Mouse (Mus musculus) lung, embryonic 16.5 days (tissue): ENCODE results near the gene Thbs4. TPM values are rescaled to one million over a fixed set of nuclear protein-coding genes. Genes with fewer than 3 reads are reported as not detected.

ENCODE experiments used
- ATAC-seq: fragments of 200-750 bp; cut with Nextera tagmentation; 2 replicates; pipeline ENCODE4 v1.8.0; 2017; ENCODE audit warnings: low read depth, mild to moderate bottlenecking, moderate library complexity
- H3K27ac ChIP-seq: fragments of 300-500 bp; sonication (generic); 2 replicates; pipeline ENCODE4 v1.5.1; 2014; ENCODE audit warnings: mild to moderate bottlenecking, control low read depth, low read length
- H3K27me3 ChIP-seq: fragments of 300-500 bp; sonication (generic); 2 replicates; pipeline ENCODE4 v1.6.1; 2014; ENCODE audit warnings: low read depth, low read length, mixed read lengths; ENCODE audit not compliant: control insufficient read depth, insufficient read depth
- H3K36me3 ChIP-seq: fragments of 300-500 bp; sonication (generic); 2 replicates; pipeline ENCODE4 v1.6.1; 2014; ENCODE audit warnings: low read length; ENCODE audit not compliant: control insufficient read depth, insufficient read depth
- H3K4me1 ChIP-seq: fragments of 300-500 bp; sonication (generic); replicated peaks from 2 replicates; pipeline ENCODE4 v1.6.1; 2014; ENCODE audit warnings: low read length, mixed read lengths; ENCODE audit not compliant: control insufficient read depth, insufficient read depth
- H3K4me2 ChIP-seq: fragments of 300-500 bp; sonication (generic); 2 replicates; pipeline ENCODE4 v1.6.1; 2014; ENCODE audit warnings: low read depth, low read length, control low read depth
- H3K4me3 ChIP-seq: fragments of 300-500 bp; sonication (generic); 2 replicates; pipeline ENCODE4 v1.5.1; 2014; ENCODE audit warnings: mild to moderate bottlenecking, low read length, control low read depth
- H3K9ac ChIP-seq: fragments of 300-500 bp; sonication (generic); 2 replicates; pipeline ENCODE4 v1.6.1; 2014; ENCODE audit warnings: low read length, control low read depth
- H3K9me3 ChIP-seq: fragments of 300-500 bp; sonication (generic); 2 replicates; pipeline ENCODE4 v1.6.1; 2016; ENCODE audit warnings: low read length; ENCODE audit not compliant: control insufficient read depth
- WGBS: fragments of 180-500 bp; shearing (Covaris S2); extraction: QIAGEN DNeasy Blood & Tissue Kit; methylation state at CpG from one replicate; pipeline ENCODE4 v1.1.7; 2014; 5-methylcytosine and 5-hydroxymethylcytosine counted together
- polyA plus RNA-seq: library from polyadenylated mRNA; unstranded; fragments of >200 nt; fragmentation: Nextera tagmentation; extraction: Ambion mirVana; gene quantifications from 2 replicates; pipeline ENCODE4 v1.2.1, GENCODE M21; 2015

Gene Thbs4
- polyA plus RNA-seq, 1 experiment from 2014 or later = 4.4 TPM

DNA sequence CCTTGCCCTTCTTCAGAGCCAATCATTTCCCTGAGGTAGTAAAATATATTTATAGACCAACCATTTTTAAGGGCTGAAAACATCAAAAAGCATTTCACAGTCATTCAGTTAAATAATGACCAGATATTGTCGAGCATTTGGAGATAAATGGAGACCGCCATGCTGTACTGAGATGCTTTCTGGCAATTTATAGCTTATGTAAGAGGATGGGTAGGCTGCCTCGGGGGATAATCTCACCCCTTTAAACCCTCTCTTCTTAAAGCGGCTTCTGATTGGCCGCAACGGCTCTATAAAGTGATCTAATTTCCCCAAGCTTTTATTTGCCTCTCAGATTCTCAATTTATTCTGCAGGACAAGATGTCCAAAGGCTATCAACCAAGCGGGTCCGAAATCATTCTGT lies 22.1 kb downstream of the Thbs4 start:
- no peak for ATAC-seq
- no peak overlapping the region for H3K9ac ChIP-seq
- H3K4me1 ChIP-seq = no peaks in the 10 kb centered on the region
- no peaks in the 10 kb centered on the region for H3K27me3 ChIP-seq
- H3K36me3 ChIP-seq = no peaks in the 10 kb centered on the region
- no peak overlapping the region for H3K4me3 ChIP-seq
- no peak overlapping the region for H3K4me2 ChIP-seq
- H3K9me3 ChIP-seq = no peaks in the 10 kb centered on the region
- no peak overlapping the region for H3K27ac ChIP-seq
- 82% methylated on average over 8 of the region's 8 CpGs for WGBS

DNA sequence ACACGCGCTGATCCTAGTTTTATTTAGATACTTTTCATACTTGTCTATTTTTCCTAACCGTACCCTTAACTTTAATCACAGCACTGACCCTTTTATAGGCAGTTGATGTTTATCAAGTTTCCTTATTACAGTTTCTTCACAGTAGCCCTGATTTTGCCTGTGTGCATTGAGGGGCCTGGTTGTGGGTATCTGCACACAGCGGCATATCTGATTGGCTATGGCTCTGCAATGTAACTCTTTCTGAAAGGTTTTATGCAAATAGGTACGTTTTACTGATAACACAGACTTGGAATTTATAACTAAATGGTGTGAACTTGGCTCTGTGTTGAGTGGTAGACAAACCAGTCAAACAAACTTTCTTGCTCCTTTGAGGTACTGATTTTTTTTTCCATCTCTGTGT lies 23.1 kb downstream of the Thbs4 start:
- 78% methylated on average over 5 of the region's 5 CpGs for WGBS
- Histone ChIP-seq H3K9me3 (no peaks in the 10 kb centered on the region), H3K4me3 (no peak overlapping the region), H3K9ac (no peak overlapping the region), H3K27ac (no peak overlapping the region), H3K4me2 (no peak overlapping the region), H3K27me3 (no peaks in the 10 kb centered on the region), H3K36me3 (no peaks in the 10 kb centered on the region), H3K4me1 (no peaks in the 10 kb centered on the region)
- ATAC-seq = no peak

DNA sequence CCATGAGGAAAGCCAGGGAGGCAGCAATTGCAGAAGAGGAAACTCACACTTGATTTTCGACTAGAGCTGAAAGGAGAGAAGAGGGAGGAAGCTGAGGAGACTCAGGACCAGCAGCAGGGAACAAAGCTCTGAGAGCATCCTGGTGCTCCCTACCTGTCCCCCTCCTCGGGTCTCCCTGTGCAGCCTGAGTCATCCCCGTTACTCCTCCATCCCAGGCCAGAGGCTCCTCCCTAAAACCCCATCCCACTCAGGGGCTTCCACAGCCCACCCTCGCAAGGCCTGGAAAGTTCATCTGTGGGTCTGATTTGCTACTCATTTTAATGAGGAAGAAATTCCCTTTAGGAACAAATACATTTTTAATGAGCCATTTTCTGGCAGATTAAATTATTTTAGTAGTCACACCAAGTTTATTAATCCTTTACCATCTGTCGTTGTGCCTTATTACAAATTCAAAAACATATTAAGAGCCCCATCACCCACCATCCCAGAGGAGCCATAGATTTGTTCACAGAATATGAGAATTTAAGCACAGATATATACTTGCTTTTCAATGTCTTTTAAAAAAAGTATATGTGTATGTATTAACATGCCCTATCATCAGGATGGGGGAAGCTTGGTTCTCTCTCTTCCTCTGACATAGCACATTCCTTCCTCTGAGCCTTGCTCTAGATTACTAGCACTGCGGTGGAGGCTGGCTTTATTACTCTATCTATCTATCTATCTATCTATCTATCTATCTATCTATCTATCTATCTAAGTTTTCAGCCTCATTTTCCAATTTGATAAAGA lies 29.0 kb downstream of the Thbs4 start:
- Histone ChIP-seq H3K27me3 (no peaks in the 10 kb centered on the region), H3K4me2 (no peak overlapping the region), H3K9ac (no peak overlapping the region), H3K36me3 (no peaks in the 10 kb centered on the region), H3K9me3 (no peaks in the 10 kb centered on the region), H3K4me1 (no peaks in the 10 kb centered on the region), H3K4me3 (no peak overlapping the region), H3K27ac (no peak overlapping the region)
- ATAC-seq = no peak
- 77% methylated on average over 6 of the region's 6 CpGs for WGBS

DNA sequence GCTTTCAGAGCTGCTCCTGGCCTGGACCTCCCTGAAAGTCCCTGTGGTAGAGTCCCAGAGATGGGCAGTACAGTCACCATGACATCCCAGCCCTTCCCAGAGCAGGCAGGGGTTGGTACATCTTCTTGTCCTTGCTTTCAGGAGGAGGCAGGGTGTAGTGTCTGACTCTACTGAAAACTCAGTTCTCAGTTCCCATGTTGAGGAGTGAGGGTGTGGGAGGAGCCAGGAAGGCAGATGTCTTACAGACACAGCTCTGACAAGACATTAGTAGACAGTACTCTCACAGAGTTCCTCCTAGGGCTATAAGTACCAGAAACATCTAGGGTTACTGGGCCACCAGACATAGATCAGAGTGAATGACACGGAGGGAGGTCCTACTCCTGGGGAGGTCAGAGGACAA lies 32.3 kb downstream of the Thbs4 start:
- no peak overlapping the region for H3K4me2 ChIP-seq
- no peak overlapping the region for H3K9ac ChIP-seq
- H3K9me3 ChIP-seq = no peaks in the 10 kb centered on the region
- no peak overlapping the region for H3K27ac ChIP-seq
- H3K4me1 ChIP-seq = no peaks in the 10 kb centered on the region
- ATAC-seq = no peak
- WGBS = 63% methylated on average over 1 of the region's 1 CpGs
- H3K27me3 ChIP-seq = no peaks in the 10 kb centered on the region
- no peak overlapping the region for H3K4me3 ChIP-seq
- H3K36me3 ChIP-seq = no peaks in the 10 kb centered on the region

DNA sequence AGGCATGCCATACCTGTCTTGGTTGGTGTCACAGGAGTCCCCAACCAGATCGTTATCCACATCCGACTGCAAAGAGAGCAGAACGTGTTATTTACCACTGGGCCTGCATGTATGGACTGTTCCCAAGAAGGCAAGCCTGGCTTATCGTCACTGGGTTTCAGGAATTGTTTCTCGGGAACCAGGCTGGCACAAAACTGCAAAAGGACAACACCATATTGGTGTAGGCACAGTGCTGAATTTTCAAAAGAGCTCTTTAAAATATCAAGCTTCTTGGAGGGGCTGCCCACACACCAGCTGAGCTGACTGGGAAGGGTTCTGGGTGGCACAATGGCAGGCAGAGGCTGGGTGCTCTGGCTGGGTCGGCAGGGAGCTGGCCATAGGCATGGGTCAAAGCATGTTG lies 34.1 kb downstream of the Thbs4 start:
- no peaks in the 10 kb centered on the region for H3K4me1 ChIP-seq
- H3K36me3 ChIP-seq = no peaks in the 10 kb centered on the region
- H3K9ac ChIP-seq = no peak overlapping the region
- no peaks in the 10 kb centered on the region for H3K9me3 ChIP-seq
- no peaks in the 10 kb centered on the region for H3K27me3 ChIP-seq
- 83% methylated on average over 6 of the region's 6 CpGs for WGBS
- no peak for ATAC-seq
- H3K4me3 ChIP-seq = no peak overlapping the region
- no peak overlapping the region for H3K27ac ChIP-seq
- no peak overlapping the region for H3K4me2 ChIP-seq

DNA sequence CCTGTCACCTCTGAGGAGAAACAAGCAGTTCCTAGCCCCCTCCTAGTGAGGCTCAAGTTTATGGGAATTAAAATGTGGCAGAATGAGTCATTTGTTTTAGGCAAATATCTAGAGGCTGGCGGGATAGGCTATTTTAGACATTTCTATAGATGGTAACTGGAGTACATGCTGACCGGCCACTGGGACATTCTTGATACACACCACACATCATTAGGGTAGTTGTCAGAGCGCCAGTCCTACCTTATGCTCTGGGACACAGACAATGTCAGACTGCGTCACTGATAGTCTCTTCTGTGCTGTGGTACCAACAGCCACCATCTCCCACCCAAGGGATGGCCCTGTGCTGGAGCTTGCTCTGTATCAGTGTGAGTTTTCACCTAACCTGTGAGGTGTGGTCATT lies 35.5 kb downstream of the Thbs4 start:
- no peak overlapping the region for H3K4me3 ChIP-seq
- no peak overlapping the region for H3K9ac ChIP-seq
- H3K36me3 ChIP-seq = no peaks in the 10 kb centered on the region
- H3K4me1 ChIP-seq = no peaks in the 10 kb centered on the region
- ATAC-seq = no peak
- H3K4me2 ChIP-seq = no peak overlapping the region
- H3K27ac ChIP-seq = no peak overlapping the region
- H3K9me3 ChIP-seq = no peaks in the 10 kb centered on the region
- WGBS = 77% methylated on average over 4 of the region's 4 CpGs
- H3K27me3 ChIP-seq = no peaks in the 10 kb centered on the region

GRCm38 (mm10) chr13:92757972-92758585 lies 36.5 kb downstream of the Thbs4 start:
- H3K9ac ChIP-seq = no peak overlapping the region
- no peaks in the 10 kb centered on the region for H3K36me3 ChIP-seq
- ATAC-seq = no peak; the same call in 1 of the 2 replicates
- H3K9me3 ChIP-seq = no peaks in the 10 kb centered on the region
- no peak overlapping the region for H3K4me2 ChIP-seq
- WGBS = 52% methylated on average over 12 of the region's 12 CpGs
- H3K27ac ChIP-seq = no peak overlapping the region
- H3K4me1 ChIP-seq = no peaks in the 10 kb centered on the region
- H3K4me3 ChIP-seq = no peak overlapping the region
- H3K27me3 ChIP-seq = no peaks in the 10 kb centered on the region

DNA sequence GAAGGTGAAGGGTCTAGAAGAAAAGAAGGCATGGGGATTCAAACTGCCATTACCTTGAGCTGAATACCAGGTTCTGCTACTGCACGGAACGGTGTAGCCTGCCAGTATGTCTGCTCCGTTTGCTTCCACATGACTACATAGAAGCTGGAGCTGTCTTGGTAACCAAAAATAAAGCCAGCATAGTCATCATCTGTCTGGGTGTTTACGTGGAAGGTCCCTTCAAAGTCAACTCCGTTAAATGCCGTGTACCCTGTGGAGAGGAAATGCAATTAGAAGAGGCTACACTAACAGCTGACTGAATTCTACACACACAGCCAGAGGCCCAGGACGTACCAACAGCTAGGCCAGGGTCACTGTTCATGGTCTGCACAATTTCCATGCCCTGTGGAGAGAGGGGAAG lies 39.6 kb downstream of the Thbs4 start:
- no peaks in the 10 kb centered on the region for H3K27me3 ChIP-seq
- no peaks in the 10 kb centered on the region for H3K36me3 ChIP-seq
- H3K27ac ChIP-seq = no peak overlapping the region
- no peak overlapping the region for H3K9ac ChIP-seq
- H3K4me3 ChIP-seq = no peak overlapping the region
- H3K4me2 ChIP-seq = no peak overlapping the region
- H3K9me3 ChIP-seq = no peaks in the 10 kb centered on the region
- ATAC-seq = no peak
- 72% methylated on average over 7 of the region's 7 CpGs for WGBS
- H3K4me1 ChIP-seq = 0 out of 2 replicates have a peak, but pooled peaks cover 2% of the 10 kb centered on the region

- WGBS = 89% methylated on average over 8 of the region's 8 CpGs
- ATAC-seq = no peak
- Histone ChIP-seq H3K9me3 (no peaks in the 10 kb centered on the region), H3K4me3 (no peak overlapping the region), H3K27ac (no peak overlapping the region), H3K27me3 (no peaks in the 10 kb centered on the region), H3K4me1 (0 out of 2 replicates have a peak, but pooled peaks cover 2% of the 10 kb centered on the region), H3K36me3 (no peaks in the 10 kb centered on the region), H3K4me2 (no peak overlapping the region), H3K9ac (no peak overlapping the region)
These were observed 40.9 kb downstream of the Thbs4 start for GRCm38 (mm10) chr13:92753676-92754075.
